Mouse (Mus musculus) myocyte (in vitro differentiated cells): ENCODE measurements around the gene Defb43.

Experiments used
- CEBPB ChIP-seq: IDR thresholded peaks from 2 replicates; pipeline ENCODE4 v1.6.1; 2011; ENCODE audit warnings: mild to moderate bottlenecking, moderate library complexity; ENCODE audit not compliant: poor library complexity, insufficient read depth, severe bottlenecking
- MAX ChIP-seq: IDR thresholded peaks from one replicate; pipeline ENCODE4 v1.6.1; 2011; ENCODE audit warnings: low read depth, mild to moderate bottlenecking, control low read depth
- MYOG ChIP-seq, 3 experiments: IDR thresholded peaks; one replicate each; pipeline ENCODE4 v1.6.1; 2011; ENCODE audit warnings: control low read depth in 2 of 3, low read depth in 2 of 3, mild to moderate bottlenecking in 2 of 3; ENCODE audit not compliant: insufficient read length in 2 of 3, control insufficient read depth in 1 of 3, insufficient read depth in 1 of 3
- POLR2A ChIP-seq: IDR thresholded peaks from one replicate; pipeline ENCODE4 v1.6.1; 2011; ENCODE audit warnings: low read depth, mild to moderate bottlenecking, control low read depth, moderate library complexity; ENCODE audit not compliant: insufficient read length
- POLR2AphosphoS2 ChIP-seq: IDR thresholded peaks from one replicate; pipeline ENCODE4 v1.6.1; 2011; ENCODE audit warnings: low read depth, control low read depth; ENCODE audit not compliant: insufficient read length
- TCF12 ChIP-seq: IDR thresholded peaks from one replicate; pipeline ENCODE4 v1.6.1; 2011; ENCODE audit warnings: mild to moderate bottlenecking, control low read depth; ENCODE audit not compliant: poor library complexity, insufficient read depth, severe bottlenecking
- TCF3 ChIP-seq: IDR thresholded peaks from one replicate; pipeline ENCODE4 v1.6.1; 2011; ENCODE audit warnings: low read depth, control low read depth; ENCODE audit not compliant: insufficient read length
- USF1 ChIP-seq: IDR thresholded peaks from one replicate; pipeline ENCODE4 v1.6.1; 2011; ENCODE audit warnings: low read depth, mild to moderate bottlenecking, control low read depth, moderate library complexity

- TF ChIP-seq TCF3 (no peak), POLR2A (no peak), TCF12 (no peak), USF1 (no peak), POLR2AphosphoS2 (no peak), MYOG (IDR thresholded peaks at IDR 0.05; ENCODE audit: control insufficient read depth in 1 of 3, insufficient read depth in 1 of 3, insufficient read length in 2 of 3, low read depth in 2 of 3) (no peak), MAX (no peak), CEBPB (no peak)
Observed at GRCm38 (mm10) chr14:62998977-62999376, 12.6 kb upstream of the Defb43 start.
